Mouse (Mus musculus): Measurements from ENCODE around the gene Tmem131. TPM values are rescaled to one million over a fixed set of nuclear protein-coding genes. Genes with fewer than 3 reads are reported as not detected.
A peak's percentile ranks its signal among the peaks of the same experiment; 100 is the strongest.
"Not testable (repeated sequence)": the region's sequence is repeated elsewhere in the genome, so short reads cannot be mapped to it uniquely, and the experiment has no call there.

Tmem131 gene
- polyA plus RNA-seq, 1 experiment: 12.2 TPM

DNA sequence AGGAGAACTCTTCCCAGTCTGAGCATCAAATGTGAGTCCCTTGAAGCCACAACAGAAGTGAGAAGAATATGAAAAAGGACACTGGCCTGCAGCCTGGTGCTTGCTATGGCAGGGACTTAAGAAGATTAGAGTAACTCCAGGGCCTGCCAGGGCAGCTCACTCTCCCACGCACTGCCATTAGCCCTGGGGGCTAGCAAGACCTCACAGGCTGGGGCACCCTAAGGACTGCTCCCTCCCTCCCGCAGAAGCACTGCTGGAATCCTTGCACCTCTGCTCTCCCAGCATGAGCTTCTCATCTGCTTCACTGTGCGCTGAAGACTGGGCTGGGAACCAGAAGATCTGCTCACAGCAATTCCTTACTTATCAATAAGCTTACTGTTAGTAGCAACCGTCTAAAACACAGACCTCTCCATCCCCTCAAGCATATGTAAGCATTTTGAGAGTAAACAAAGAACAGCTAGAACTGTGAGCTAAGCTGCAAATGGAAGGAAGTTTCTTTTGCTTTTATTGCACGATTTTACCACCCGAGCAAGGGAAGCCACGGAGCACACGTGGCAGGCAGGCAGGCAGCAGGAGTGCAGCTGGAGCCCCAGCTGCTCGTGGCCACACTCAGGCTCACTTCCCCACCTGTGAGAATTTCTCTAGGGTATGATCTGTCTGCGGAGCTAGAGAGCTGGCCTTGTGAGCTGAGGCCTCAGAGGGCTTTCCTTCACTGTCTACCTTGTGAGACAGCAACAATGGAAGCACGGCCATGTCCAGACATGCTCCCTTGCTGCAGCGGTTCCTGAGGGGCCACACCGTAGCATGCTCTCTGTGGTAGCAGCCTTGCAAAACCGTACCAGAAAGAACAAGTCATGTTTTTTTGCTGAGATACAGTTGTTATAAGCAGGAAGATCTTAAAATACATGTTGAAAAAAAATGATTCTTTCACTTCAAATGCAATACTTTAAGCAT, 112.3 kb downstream of the Tmem131 start:
- Histone ChIP-seq H3K27me3 (ENCODE audit: control insufficient read depth, insufficient read depth, insufficient read length) (no peaks in the 10 kb centered on the region), H3K36me3 (ENCODE audit: control insufficient read depth, insufficient read depth) (peaks cover 33% of the 10 kb centered on the region), H3K79me2 (ENCODE audit: control insufficient read depth, insufficient read depth) (no peaks in the 10 kb centered on the region), H3K4me3 (no peak overlapping the region), H3K4me2 (ENCODE audit: low read depth) (no peak overlapping the region), H3ac (ENCODE audit: control insufficient read depth, insufficient read length) (no peak overlapping the region)
- TF ChIP-seq MYOD1 (IDR thresholded peaks at IDR 0.05; ENCODE audit: control insufficient read depth in 1 of 3, insufficient read length in 2 of 3, low read depth in 2 of 3) (peak in 2 of 3 experiments; percentile 18 to 66), TCF3 (IDR thresholded peaks at IDR 0.05; ENCODE audit: insufficient read length, low read depth) (peak; percentile 2), SRF (IDR thresholded peaks at IDR 0.05; ENCODE audit: control insufficient read depth, insufficient read length, low read depth) (no peak), MYOG (IDR thresholded peaks at IDR 0.05; ENCODE audit: control insufficient read depth in 1 of 3, insufficient read depth in 1 of 3, insufficient read length in 2 of 3, low read depth in 2 of 3) (peak in 1 of 3 experiments; percentile 48), TCF12 (IDR thresholded peaks at IDR 0.05; ENCODE audit: insufficient read depth, poor library complexity, severe bottlenecking) (no peak)

DNA sequence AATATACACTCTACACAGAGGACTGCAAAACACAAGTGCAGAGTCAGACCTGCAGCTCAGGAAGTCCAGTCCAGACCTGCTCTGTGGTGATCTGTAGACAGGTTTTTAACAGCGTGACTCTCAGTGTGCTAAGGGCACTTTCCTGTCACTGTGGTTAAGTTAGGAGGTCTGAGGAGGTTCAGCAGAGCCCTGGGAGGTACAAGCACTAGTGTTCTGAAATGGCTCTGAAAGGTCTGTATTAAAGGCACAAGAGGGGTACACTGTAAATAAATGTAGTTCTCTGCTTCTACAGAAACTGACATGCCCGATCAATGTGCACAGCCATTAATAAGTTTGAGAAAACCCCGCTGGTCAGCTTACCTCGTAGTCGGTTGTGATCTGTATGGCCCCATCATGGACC, 119.1 kb downstream of the Tmem131 start:
- H3K79me2 ChIP-seq (ENCODE audit: control insufficient read depth, insufficient read depth): no peaks in the 10 kb centered on the region
- H3K4me3 ChIP-seq: no peak overlapping the region
- H3K36me3 ChIP-seq (ENCODE audit: control insufficient read depth, insufficient read depth): peaks cover 29% of the 10 kb centered on the region
- no peak for TF ChIP-seq SRF (IDR thresholded peaks at IDR 0.05; ENCODE audit: control insufficient read depth, insufficient read length, low read depth)
- no peak for TF ChIP-seq E2F4 (IDR thresholded peaks at IDR 0.05; ENCODE audit: insufficient read depth)
- TF ChIP-seq TCF3 (IDR thresholded peaks at IDR 0.05; ENCODE audit: insufficient read length, low read depth): no peak
- no peak for TF ChIP-seq USF1 (IDR thresholded peaks at IDR 0.05; ENCODE audit: low read depth)
- no peak for TF ChIP-seq POLR2AphosphoS2 (IDR thresholded peaks at IDR 0.05; ENCODE audit: insufficient read length, low read depth)
- TF ChIP-seq REST (IDR thresholded peaks at IDR 0.05; ENCODE audit: insufficient read depth, insufficient read length): no peak
- no peak for TF ChIP-seq POLR2A (IDR thresholded peaks at IDR 0.05; ENCODE audit: insufficient read length, low read depth)
- TF ChIP-seq CEBPB (IDR thresholded peaks at IDR 0.05; ENCODE audit: insufficient read depth, poor library complexity, severe bottlenecking): no peak
- no peak for TF ChIP-seq MAX (IDR thresholded peaks at IDR 0.05; ENCODE audit: low read depth)
- TF ChIP-seq MYOG (IDR thresholded peaks at IDR 0.05; ENCODE audit: control insufficient read depth in 1 of 3, insufficient read depth in 1 of 3, insufficient read length in 2 of 3, low read depth in 2 of 3): no peak
- no peak for TF ChIP-seq MYOD1 (IDR thresholded peaks at IDR 0.05; ENCODE audit: control insufficient read depth in 1 of 3, insufficient read length in 2 of 3, low read depth in 2 of 3)
- no peak for TF ChIP-seq TCF12 (IDR thresholded peaks at IDR 0.05; ENCODE audit: insufficient read depth, poor library complexity, severe bottlenecking)
- no peak overlapping the region for H3ac ChIP-seq (ENCODE audit: control insufficient read depth, insufficient read length)
- no peaks in the 10 kb centered on the region for H3K27me3 ChIP-seq (ENCODE audit: control insufficient read depth, insufficient read depth, insufficient read length)
- no peak overlapping the region for H3K4me2 ChIP-seq (ENCODE audit: low read depth)

DNA sequence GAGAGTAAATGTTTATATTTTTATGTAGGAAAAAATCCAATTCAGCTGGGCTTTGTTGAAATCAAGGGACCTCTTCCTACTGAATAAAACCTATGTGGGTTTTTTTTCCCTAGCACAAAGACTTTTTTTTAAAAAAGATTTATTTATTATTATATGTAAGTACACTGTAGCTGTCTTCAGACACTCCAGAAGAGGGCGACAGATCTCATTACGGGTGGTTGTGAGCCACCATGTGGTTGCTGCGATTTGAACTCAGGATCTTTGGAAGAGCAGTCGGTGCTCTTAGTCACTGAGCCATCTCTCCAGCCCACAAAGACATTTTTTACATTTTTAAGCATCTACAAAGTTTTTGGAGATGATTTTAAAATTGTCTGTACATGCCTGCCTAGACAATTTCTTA, 121.5 kb downstream of the Tmem131 start:
- H3K4me2 ChIP-seq (ENCODE audit: low read depth); H3ac ChIP-seq (ENCODE audit: control insufficient read depth, insufficient read length): not testable (repeated sequence)
- H3K36me3 ChIP-seq (ENCODE audit: control insufficient read depth, insufficient read depth): peaks cover 32% of the 10 kb centered on the region

DNA sequence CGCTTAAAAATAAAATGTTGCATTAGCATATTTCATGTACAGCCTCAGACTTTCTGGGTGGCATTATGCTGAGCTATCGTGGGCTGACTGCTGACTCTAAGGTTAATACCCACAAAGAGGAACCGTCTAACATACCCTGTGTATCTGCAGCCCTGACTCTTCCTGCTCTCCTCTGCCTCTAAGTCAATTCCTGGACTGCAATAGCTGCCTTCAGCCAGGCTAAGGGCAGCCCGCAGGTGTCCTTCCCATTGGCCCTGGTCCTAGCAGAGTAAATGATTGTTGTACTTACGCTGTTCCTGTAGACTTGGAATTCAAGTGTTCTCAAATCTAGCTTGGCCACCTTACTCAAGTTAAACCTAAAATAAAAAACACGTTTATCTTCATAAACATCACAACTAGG, 128.3 kb downstream of the Tmem131 start:
- no peak overlapping the region for H3K4me3 ChIP-seq
- H3K79me2 ChIP-seq (ENCODE audit: control insufficient read depth, insufficient read depth): no peaks in the 10 kb centered on the region
- peaks cover 49% of the 10 kb centered on the region for H3K36me3 ChIP-seq (ENCODE audit: control insufficient read depth, insufficient read depth)
- TF ChIP-seq MAX (IDR thresholded peaks at IDR 0.05; ENCODE audit: low read depth) (no peak), REST (IDR thresholded peaks at IDR 0.05; ENCODE audit: insufficient read depth, insufficient read length) (no peak), POLR2AphosphoS2 (IDR thresholded peaks at IDR 0.05; ENCODE audit: insufficient read length, low read depth) (no peak), E2F4 (IDR thresholded peaks at IDR 0.05; ENCODE audit: insufficient read depth) (no peak), SRF (IDR thresholded peaks at IDR 0.05; ENCODE audit: control insufficient read depth, insufficient read length, low read depth) (no peak), MYOG (IDR thresholded peaks at IDR 0.05; ENCODE audit: control insufficient read depth in 1 of 3, insufficient read depth in 1 of 3, insufficient read length in 2 of 3, low read depth in 2 of 3) (no peak), USF1 (IDR thresholded peaks at IDR 0.05; ENCODE audit: low read depth) (no peak), TCF3 (IDR thresholded peaks at IDR 0.05; ENCODE audit: insufficient read length, low read depth) (no peak), TCF12 (IDR thresholded peaks at IDR 0.05; ENCODE audit: insufficient read depth, poor library complexity, severe bottlenecking) (no peak), POLR2A (IDR thresholded peaks at IDR 0.05; ENCODE audit: insufficient read length, low read depth) (no peak), MYOD1 (IDR thresholded peaks at IDR 0.05; ENCODE audit: control insufficient read depth in 1 of 3, insufficient read length in 2 of 3, low read depth in 2 of 3) (no peak), CEBPB (IDR thresholded peaks at IDR 0.05; ENCODE audit: insufficient read depth, poor library complexity, severe bottlenecking) (no peak)
- H3ac ChIP-seq (ENCODE audit: control insufficient read depth, insufficient read length): no peak overlapping the region
- no peak overlapping the region for H3K4me2 ChIP-seq (ENCODE audit: low read depth)
- H3K27me3 ChIP-seq (ENCODE audit: control insufficient read depth, insufficient read depth, insufficient read length): no peaks in the 10 kb centered on the region

More for the DNA sequence above, 121.5 kb downstream of the Tmem131 start:
- H3K4me3 ChIP-seq; H3K79me2 ChIP-seq (ENCODE audit: control insufficient read depth, insufficient read depth); H3K27me3 ChIP-seq (ENCODE audit: control insufficient read depth, insufficient read depth, insufficient read length): not testable (repeated sequence)

Measured in myocyte (in vitro differentiated cells).